Mouse (Mus musculus) frontal cortex, adult (tissue): ENCODE results near the gene Cptp.

Source experiments
- ATAC-seq: cut with Nextera tagmentation; 2 replicates; pipeline ENCODE4 v1.9.2; 2017; ENCODE audit warnings: mild to moderate bottlenecking, moderate library complexity, mixed read lengths; ENCODE audit not compliant: low TSS enrichment

Gene Cptp

DNA sequence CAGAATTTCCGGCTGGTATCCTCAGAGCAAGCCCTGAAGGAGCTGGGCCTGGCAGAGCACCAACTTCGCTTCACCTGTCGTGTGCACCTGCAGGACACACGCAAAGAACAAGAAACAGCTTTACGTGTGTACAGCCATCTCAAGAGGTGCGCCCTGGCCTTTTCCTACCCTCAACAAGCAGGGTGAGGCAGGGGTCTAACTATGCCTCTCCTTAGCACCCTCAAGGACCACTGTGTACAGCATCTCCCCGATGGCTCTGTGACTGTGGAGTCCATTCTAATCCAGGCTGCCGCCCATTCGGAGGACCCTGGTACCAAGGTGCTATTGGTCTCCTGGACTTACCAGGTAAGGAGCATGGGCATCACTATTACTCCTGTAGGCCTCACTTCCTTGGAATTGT lies 18.9 kb upstream of the Cptp start:
- ATAC-seq: no peak

DNA sequence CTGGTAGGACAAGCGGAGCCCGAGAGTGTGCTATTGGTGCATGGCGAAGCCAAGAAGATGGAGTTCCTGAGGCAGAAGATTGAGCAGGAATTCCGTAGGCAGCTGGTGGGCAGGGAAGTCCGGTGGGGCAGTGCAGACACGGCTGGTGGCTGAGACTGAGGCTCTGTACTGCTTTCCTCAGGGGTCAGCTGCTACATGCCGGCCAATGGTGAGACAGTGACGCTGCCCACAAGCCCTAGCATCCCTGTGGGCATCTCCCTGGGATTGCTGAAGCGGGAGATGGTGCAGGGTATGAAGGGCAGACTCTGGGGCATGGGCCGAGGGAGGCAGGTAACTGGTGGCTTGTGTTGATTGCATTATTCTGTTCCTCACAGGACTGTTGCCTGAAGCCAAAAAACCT lies 18.4 kb upstream of the Cptp start:
- ATAC-seq: no peak

DNA sequence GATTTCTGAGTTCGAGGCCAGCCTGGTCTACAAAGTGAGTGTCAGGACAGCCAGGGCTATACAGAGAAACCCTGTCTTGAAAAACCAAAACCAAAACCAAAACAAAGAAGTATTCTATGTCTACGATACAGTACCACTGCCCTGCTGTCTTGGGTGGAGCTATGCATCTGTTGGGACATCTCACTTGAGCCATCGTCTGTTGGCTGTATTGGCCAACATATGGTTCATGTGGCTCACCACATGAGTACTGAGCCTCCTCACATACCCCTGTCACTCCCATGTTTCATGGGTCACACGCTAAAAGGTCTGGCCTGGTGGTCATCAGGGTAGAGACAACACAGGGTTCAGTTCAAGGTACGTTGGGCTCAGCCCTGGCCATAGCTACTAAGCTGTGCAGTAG lies 17.1 kb upstream of the Cptp start:
- ATAC-seq: no peak

DNA sequence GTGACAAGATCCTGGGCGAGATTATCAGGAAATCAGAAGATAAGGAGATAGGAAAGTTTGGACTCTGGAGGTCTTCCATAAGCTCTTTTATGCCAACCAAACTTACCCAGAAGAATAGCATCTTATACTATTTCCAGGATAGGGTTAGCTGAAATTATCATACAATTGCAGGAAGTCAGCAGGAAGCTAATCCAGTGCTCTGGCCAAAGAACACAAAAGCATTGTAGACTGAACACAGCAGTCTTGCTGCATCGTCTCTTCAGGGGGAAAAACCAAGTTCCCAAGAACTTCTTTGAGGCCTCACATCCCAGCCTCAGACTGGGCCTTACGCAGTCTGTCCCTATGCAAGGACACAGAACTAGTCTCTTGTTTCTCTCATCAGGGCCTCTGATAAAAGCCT lies 14.3 kb upstream of the Cptp start:
- ATAC-seq: no peak

DNA sequence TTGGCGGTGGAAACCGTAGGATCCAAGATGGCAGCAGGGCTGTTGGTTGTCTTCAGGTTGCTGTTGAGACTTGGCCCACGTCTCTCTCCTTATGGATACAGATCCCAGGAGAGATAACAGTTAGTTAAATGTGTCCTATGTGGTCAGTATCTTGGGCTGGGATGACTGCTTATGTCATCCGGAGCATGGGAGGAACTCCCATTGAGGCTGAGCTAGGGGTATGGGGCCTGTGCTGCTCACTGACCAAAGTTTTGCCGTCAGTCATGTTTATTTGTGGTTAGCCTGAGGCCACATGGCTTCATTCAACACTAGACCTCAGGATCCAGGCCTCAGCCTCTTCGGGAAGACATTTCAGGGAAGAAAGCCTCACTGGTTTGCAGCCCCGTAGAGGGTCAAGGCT lies 2.2 kb upstream of the Cptp start:
- no peak for ATAC-seq

DNA sequence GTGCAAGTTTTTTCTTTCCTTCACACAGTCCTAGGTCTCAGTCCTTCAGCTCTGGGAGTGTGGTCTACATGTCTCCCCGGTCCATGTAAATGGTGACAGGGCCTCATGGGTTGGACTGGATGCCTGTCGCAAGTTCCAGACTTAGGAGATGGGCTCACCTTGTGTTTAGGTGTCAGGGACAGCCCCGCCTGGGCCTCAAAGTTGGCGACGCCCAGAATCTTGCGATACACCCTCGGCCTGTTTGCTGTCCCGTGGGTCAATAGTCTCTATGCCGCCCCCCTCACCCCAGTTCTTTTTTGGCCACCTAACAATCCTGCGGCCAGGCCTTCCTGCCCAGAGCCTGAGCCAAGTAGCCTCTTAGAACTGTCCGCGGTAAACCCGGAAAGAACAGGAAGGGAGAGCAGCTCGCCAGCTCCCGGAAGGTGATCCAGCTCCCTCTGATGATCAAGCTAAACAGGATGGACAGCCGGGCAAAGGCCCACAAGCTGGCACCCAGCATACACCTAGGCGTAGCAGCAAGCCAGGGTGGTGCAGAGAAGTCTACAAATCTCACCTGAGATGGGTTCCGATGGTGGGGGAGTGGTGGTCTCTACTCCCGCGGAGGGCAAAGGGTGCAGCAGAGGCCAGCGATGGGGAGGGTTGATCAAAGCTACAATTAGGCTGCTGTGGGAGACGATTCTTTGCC lies 484 bp downstream of the Cptp start:
- ATAC-seq: 0 out of 2 replicates have a peak, but pooled peaks have one; percentile 3

DNA sequence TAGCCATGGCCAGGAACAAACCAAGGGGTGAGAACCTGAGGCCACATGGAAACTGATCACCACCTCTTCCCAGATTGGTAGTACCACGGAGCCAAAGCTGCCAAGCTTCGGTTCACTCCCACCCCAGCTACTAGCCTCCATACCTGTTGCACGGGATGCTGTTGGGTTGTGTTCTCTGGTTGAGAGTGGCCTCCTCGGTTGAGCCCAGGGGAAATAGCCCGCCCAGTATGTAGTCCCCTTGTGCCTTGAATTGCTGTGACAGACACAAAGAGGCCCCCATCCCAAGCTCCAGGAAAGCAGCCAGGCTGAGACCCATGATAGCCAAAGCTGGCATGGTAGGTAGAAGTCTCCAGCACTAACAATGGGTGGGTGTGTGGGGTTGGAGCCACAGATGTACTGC lies 6.2 kb downstream of the Cptp start, which contains the start of gene Tas1r3:
Gene Tas1r3 (minus strand): TSS at position 362 of the 400 bp plus-strand sequence.
- ATAC-seq: no peak

DNA sequence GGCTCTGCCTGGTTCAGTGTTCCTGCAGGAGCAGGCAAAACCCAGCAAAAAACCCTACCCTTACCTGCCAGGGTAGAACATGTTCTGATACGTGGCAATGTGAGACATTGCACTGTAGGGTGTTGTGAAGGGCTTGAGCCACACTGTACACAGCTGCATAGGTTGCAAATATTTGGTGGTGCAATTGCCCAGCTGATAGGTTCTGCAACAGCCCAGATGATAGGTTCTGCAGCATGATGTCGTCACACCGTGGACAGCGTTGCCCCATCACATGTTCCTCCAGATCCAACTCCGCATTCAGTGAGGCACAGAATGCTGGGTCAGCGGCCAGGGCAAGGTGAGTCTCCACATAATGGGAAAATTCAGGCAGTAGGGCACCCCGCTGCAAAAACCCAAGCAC lies 7.5 kb downstream of the Cptp start:
- ATAC-seq: no peak

DNA sequence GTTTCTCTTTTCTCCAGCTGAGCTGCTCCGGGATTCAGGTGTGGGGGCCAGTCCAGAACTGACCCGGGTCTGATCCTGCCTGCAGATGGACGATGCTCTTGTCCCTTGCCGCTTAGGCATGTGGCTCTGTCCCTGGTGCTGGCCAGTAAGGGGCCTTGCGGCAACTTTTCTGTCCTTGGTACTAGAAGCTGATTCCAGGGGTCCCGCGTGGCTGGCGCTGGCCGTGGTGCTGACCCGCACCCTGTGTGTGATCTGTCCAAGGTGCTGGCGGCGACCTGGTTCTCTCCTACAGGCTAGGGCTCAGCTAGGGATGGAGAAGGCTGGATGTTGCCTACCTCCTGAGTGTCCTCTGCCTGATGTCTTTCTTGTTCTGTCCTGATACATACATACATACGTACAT lies 9.9 kb downstream of the Cptp start:
- no peak for ATAC-seq

DNA sequence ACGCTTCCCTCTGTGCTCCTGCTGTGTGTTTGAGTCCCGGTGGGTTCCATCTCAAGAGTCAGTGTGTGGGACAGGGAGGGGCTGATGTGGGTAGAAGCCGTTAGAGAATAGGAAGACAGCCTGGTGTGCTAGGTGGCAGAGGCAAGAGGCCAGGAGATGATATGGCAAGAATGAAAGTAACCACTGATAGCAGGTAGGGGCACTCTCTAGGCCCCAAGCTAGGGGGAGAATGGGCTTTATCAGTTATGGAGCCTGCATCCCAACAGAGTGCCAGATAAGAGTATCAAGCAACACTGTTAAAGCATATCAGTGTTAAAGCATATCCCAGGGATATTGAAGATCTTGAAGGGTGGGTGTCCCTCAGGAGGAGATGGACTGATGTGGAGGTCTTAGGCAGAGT lies 12.4 kb downstream of the Cptp start:
- no peak for ATAC-seq

DNA sequence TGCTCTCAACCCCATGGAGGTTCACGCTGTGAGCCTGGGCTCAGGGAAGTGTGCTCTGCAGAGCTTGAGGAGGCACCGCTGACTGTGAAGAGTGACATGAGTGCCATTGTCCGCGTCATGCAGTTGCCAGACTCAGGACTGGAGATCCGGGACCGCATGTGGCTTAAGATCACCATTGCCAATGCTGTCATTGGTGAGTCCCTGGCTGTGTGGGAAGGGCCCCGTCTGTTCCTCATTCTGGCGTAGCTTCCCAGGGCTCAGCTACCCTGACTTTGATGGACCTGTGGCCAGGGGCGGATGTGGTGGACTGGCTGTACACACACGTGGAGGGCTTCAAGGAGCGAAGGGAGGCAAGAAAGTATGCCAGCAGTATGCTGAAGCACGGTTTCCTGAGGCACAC lies 13.2 kb downstream of the Cptp start:
- ATAC-seq: no peak

DNA sequence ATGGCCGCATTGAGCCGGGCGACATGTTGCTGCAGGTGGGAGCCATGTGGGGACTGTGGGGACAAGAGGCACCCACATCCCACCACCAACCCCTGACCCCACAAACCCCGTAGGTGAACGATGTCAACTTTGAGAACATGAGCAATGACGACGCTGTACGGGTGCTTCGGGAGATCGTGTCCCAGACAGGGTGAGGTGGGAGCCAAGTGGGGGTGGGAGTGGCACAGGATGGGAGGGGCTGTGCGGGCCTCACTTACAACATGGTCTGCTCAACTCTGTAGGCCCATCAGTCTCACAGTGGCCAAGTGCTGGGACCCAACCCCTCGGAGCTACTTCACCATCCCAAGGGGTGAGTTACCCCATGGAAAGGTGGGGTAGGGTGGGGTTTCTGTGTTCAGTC lies 14.2 kb downstream of the Cptp start:
- no peak for ATAC-seq

DNA sequence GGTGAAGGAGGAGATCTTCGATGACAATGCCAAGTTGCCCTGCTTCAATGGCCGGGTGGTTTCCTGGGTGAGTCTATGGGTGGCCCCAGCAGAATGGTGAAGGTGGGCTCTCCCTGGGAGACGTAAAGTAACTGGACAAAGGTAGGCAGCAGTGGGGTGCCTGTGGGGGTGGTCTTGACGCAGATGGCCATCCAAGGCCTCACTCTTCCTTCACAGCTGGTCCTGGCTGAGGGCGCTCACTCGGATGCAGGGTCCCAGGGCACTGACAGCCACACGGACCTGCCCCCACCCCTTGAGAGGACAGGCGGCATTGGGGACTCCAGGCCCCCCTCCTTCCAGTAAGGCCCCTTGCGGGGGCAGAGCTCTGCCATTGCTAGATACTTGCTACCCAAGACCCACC lies 15.8 kb downstream of the Cptp start:
- no peak for ATAC-seq

DNA sequence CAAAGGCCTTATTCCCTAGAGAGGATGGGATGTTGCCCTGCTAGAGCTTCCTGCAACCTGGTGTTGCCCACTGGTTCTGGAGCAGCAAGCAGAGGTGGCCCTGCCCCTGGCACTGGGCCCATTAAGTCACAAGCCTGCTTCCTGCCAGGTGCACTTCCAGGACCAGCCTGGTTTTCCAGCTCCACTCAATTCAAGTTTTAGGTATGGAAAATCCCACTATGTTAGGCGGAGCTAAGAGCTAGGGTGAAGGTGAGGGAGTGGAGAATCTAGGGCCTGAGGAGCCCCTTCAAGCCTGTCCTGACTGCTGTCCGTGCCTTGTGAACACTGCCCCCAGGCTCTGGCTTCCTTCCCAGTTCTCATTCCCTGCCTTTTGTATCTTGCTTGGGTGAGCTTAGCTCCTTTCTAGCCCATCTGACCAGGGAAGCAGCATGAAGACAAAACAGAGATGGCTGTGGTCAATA lies 17.3 kb downstream of the Cptp start:
- no peak for ATAC-seq

DNA sequence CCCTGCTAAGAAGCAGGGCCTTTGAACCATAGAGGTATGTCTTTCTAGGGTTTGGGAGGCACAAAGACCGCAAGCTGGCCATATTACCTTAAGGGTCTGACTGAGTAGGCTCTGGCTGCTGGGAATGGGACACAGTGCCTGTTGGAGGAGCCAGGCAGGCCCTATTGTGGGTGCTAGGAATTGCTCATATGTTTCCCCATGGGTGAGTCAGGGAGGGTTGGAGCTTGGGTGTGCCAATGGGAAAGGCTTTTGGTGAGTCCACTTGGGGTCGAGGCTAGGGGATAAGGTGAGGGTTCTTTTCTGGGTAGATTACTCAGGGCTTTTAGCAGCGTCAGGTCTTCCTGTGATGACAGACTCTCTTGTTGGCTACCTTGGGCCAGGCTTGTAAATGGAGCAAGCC lies 17.9 kb downstream of the Cptp start:
- ATAC-seq: no peak

DNA sequence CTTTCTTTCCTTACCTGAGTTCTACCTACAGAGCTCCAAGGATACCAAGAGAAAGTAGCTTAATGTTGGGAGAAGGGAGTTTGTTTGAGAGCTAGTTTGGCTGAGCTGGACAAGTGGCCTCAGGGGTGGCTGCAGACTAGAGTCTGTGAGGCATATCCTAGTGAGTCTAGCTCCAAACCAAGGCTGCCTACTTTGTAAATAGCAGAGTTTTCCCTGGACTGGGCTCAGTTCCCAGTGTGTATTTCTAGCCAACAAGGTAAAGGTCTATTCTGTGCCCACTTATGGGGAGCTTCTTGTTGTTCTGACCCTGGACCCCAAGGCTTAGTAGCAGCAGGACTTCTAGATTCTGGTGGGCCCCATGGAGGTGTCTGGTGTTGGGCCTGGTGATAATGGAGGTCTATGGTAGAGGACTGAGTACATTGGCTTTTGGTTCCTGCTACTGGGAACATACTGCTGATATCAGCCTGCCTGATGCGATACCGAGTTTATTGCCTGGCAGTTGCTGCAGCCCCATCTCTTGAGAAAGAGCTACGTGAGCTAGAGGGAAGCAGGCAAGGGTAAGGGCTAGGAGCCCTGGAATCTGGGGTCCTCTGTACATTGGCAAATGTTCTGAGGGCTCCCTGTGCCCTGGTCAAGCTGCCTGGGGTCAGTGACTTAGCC lies 19.3 kb downstream of the Cptp start:
- no peak for ATAC-seq

DNA sequence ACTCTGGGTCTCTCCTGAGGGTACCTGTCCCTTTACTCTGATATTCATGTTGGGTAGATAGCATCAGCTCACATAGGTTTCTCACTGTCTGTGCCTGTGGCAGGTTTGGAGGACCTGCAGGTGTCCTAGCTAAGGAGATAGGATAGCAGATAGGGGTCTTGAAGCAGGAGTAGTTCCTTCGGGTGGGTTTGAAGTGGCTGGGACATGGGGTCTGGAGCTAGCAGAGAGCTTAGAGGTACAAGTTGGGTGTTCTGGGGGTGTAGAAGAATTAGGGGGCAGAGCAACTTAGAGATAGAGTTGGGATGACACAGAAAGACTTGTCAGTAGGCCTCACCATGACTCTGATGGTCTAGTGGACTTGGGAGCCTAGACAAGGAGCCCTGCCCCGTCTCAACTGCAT lies 19.8 kb downstream of the Cptp start:
- ATAC-seq: no peak

DNA sequence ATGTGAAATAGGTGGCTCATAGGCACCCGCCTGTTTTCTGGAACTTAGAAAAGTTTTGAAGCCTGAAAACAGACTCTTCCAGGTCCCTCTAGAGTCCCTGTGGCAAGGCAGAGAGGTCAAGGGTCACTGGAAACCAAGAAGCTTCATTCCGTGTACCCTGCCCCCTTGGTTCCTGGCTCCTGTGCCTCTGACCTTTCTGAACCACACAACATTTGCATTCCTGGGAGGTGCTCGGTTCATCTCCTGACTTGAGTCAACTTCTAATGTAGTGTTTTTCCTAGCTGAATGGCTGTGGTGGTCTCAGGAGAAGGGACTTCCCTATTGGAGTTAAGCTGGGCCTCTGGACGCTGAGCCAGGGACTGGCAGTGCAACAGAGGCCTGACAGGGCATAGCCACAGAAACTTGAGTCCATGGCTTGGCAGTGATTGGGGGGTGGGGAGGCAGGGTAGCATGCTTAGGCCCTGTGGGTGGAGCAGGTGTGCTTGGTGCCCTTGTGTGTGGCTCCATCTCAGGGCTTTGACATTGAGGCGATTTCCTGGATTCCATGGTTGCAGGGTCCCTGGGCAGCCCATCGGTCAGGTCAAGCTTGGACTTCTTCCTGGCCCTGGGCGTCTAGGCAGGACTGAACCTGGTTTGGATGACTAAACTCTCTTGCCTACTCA lies 20.7 kb downstream of the Cptp start:
- no peak for ATAC-seq

DNA sequence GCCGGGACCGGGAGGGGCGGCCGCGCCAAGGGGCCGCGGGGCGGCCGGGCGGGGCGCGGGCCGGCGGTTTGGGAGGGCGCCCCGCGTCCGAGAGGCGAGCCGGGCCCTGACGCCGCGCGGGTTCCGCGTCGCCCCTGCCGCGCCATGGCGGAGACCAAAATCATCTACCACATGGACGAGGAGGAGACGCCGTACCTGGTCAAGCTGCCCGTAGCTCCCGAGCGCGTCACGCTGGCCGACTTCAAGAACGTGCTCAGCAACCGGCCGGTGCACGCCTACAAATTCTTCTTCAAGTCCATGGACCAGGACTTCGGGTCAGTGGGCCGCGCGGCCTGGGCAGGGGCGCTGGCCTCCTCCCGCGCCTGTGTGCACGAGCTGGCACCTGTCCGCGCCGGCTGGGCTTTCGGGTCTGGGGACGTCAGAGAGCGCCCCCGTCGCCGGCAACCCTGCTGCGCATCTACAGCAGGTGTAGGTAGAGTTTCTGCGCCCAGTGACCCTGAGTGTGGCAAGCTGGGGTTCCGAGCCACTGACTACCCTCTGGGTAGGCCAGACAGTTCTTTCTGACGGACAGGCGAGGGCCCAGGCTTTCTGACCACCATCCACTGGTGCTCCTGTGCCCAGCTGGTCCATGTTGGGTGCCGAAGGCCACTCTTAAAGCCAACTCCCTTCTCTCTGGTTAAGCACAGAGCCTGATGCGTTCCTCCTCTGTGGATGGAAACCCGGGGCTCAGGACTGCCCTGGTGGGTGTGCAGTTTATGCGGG lies 21.5 kb downstream of the Cptp start:
- peak; percentile 28; the same call in 1 of the 2 replicates for ATAC-seq

DNA sequence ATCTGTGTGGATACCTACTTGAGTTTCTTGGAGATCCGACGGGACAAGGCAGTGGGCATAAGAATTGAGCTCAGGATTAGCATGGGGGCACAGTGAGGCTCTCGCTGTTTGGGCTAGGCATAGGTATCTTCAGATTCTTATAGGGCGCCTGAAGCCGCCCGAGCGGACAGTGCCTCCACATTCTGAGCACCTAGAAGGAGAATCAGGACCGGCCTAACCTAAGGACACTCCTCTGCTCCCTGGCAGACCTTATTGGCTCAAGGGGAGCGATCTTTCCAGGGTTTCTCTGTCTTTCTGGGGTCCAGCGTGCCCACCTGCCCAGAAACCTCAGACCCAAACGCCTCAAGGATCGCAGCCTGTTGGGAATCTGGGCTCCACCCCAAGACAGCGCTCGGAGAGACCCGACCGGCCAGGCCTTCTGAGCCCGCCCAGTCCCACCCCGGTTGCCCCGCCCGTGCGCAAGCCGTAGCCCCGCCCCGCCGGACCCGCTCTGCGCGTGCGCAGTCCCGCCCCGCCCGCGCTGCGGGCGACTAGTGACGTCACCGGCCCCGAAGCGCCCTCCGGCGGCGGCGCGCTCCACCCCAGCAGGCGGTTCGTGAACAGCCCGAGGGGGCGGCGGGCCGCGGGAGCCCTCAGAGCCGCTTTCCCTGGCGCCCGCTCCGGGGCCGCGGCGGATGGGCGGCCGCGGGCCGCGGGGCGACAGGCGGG lies 22.2 kb downstream of the Cptp start, which contains the start of gene Dvl1:
Gene Dvl1 (plus strand): TSS at position 532 of the 708 bp plus-strand sequence.
- peak; percentile 81 for ATAC-seq

DNA sequence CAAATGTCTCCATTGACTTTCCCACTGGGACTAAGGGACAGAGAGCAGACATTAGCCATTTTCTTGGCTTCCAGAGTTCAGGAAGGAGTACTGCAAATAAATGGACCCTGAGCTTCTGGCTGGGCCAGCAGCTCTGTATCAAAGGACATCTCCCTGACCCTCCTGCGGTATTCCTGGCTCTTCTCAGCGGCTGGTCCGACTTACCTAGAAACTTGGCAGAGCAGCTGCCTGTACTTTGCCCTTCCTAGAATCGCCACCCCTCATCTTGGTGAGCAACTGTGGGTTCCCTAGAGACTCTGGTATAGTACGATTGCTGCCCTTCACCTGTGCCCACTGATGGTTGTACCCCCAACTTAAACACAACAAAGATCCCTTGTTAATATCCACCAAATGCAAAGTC lies 26.0 kb downstream of the Cptp start:
- no peak for ATAC-seq
